Mouse (Mus musculus) liver, postnatal 0 days (tissue): ENCODE data around the gene Clrn1. TPM values are rescaled to one million over a fixed set of nuclear protein-coding genes. Genes with fewer than 3 reads are reported as not detected.

Source experiments
- ATAC-seq: fragments of 200-750 bp; cut with Nextera tagmentation; 2 replicates; pipeline ENCODE4 v1.8.0; 2017; ENCODE audit warnings: mild to moderate bottlenecking, moderate library complexity
- DNase-seq: peaks from one replicate; pipeline ENCODE4 v3.0.0-alpha.2; 2016
- H3K27ac ChIP-seq: fragments of 300-500 bp; sonication (generic); 2 replicates; pipeline ENCODE4 v1.5.1; 2014; ENCODE audit warnings: antibody characterized with exemption, moderate library complexity, mild to moderate bottlenecking, low read depth
- H3K27me3 ChIP-seq: fragments of 300-500 bp; sonication (generic); 2 replicates; pipeline ENCODE4 v1.6.1; 2014; ENCODE audit warnings: low read length, control low read depth, mixed read lengths; ENCODE audit not compliant: insufficient read depth
- H3K36me3 ChIP-seq: fragments of 300-500 bp; sonication (generic); replicated peaks from 2 replicates; pipeline ENCODE4 v1.6.1; 2014; ENCODE audit warnings: mild to moderate bottlenecking, control low read depth, low read length, moderate library complexity, mixed read lengths; ENCODE audit not compliant: insufficient read depth
- H3K4me1 ChIP-seq: fragments of 300-500 bp; sonication (generic); 2 replicates; pipeline ENCODE4 v1.6.1; 2014; ENCODE audit warnings: antibody characterized with exemption, mild to moderate bottlenecking, control low read depth; ENCODE audit not compliant: insufficient read depth
- H3K4me2 ChIP-seq: fragments of 300-500 bp; sonication (generic); 2 replicates; pipeline ENCODE4 v1.6.1; 2014; ENCODE audit warnings: low read depth, mild to moderate bottlenecking, low read length, moderate library complexity, mixed read lengths
- H3K4me3 ChIP-seq: fragments of 300-500 bp; sonication (generic); 2 replicates; pipeline ENCODE4 v1.5.1; 2014; ENCODE audit warnings: low read depth, low read length
- H3K9ac ChIP-seq: fragments of 300-500 bp; sonication (generic); replicated peaks from 2 replicates; pipeline ENCODE4 v1.6.1; 2014; ENCODE audit warnings: mild to moderate bottlenecking, moderate library complexity
- H3K9me3 ChIP-seq: fragments of 300-500 bp; sonication (generic); 2 replicates; pipeline ENCODE4 v1.6.1; 2016; ENCODE audit warnings: mild to moderate bottlenecking, control low read depth, low read length, mixed read lengths
- CTCF ChIP-seq: sonication (generic); IDR thresholded peaks from 2 replicates; pipeline ENCODE4 v1.5.1; 2016; ENCODE audit warnings: antibody characterized with exemption, low read depth
- EP300 ChIP-seq: IDR thresholded peaks from 2 replicates; pipeline ENCODE4 v1.6.1; 2016; ENCODE audit warnings: antibody characterized with exemption, low read depth, mild to moderate bottlenecking
- WGBS: fragments of 180-500 bp; shearing (Covaris S2); extraction: QIAGEN DNeasy Blood & Tissue Kit; methylation state at CpG from one replicate; pipeline ENCODE4 v1.1.7; 2014; ENCODE audit not compliant: insufficient replicate concordance; 5-methylcytosine and 5-hydroxymethylcytosine counted together
- polyA plus RNA-seq: library from polyadenylated mRNA; unstranded; fragments of >200 nt; fragmentation: Nextera tagmentation; extraction: Ambion mirVana; gene quantifications from 2 replicates; pipeline ENCODE4 v1.2.1, GENCODE M21; 2015

The Clrn1 gene
- polyA plus RNA-seq, 1 experiment from 2014 or later = not detected

- WGBS = 69% methylated on average over 4 of the region's 4 CpGs
- no peak overlapping the region for H3K4me2 ChIP-seq
Measured at GRCm38 (mm10) chr3:58826266-58826665, 58.9 kb downstream of the Clrn1 start.

DNA sequence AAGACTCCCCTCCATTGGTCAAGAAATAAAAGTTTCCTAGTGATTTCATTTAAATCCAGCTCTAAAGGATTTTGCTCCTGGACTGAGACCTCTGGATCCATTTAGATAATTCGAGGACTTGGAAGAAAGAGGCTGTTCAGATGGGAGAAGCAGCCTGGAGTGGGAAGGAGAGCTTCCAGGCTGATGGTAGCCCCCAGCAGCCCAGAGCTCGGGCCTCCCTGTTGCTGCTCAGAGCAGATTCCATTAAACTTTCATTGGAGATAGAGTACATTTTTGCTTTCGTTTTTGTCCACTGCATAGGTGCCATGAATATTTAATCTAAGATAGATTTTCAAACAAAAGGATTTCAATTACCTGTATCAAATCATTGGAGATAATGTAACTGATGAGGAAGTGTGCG is 62.9 kb downstream of the Clrn1 start, which contains the start of gene Mindy4b-ps:
TSS of gene Mindy4b-ps (minus strand) at position 101 of the 400 bp plus-strand sequence.
- no peaks in the 10 kb centered on the region for H3K36me3 ChIP-seq
- ATAC-seq = no peak
- no peak for DNase-seq
- H3K4me3 ChIP-seq = no peak within 1 kb of the TSS
- TF ChIP-seq CTCF (no peak), EP300 (no peak)
- no peaks in the 10 kb centered on the region for H3K4me1 ChIP-seq
- no peaks in the 10 kb centered on the region for H3K9me3 ChIP-seq
- H3K27ac ChIP-seq = no peak within 1 kb of the TSS
- 54% methylated on average over 4 of the region's 4 CpGs for WGBS
- H3K9ac ChIP-seq = no peak within 1 kb of the TSS
- no peak within 1 kb of the TSS for H3K4me2 ChIP-seq
- no peaks in the 10 kb centered on the region for H3K27me3 ChIP-seq

More at GRCm38 (mm10) chr3:58826266-58826665, 58.9 kb downstream of the Clrn1 start:
- H3K9ac ChIP-seq = no peak overlapping the region
- H3K4me1 ChIP-seq = no peaks in the 10 kb centered on the region
- ATAC-seq (no peak), DNase-seq (no peak)
- H3K4me3 ChIP-seq = no peak overlapping the region
- no peaks in the 10 kb centered on the region for H3K27me3 ChIP-seq
- no peak overlapping the region for H3K27ac ChIP-seq
- no peaks in the 10 kb centered on the region for H3K36me3 ChIP-seq
- no peaks in the 10 kb centered on the region for H3K9me3 ChIP-seq
- TF ChIP-seq EP300 = no peak
- no peak for TF ChIP-seq CTCF

GRCm38 (mm10) chr3:58817337-58817736 is 67.8 kb downstream of the Clrn1 start:
- Histone ChIP-seq H3K9me3 (no peaks in the 10 kb centered on the region), H3K27ac (no peak overlapping the region), H3K27me3 (no peaks in the 10 kb centered on the region), H3K36me3 (no peaks in the 10 kb centered on the region), H3K4me1 (no peaks in the 10 kb centered on the region), H3K4me2 (no peak overlapping the region), H3K9ac (no peak overlapping the region), H3K4me3 (no peak overlapping the region)
- no peak for TF ChIP-seq CTCF
- no peak for ATAC-seq
- 48% methylated on average over 6 of the region's 6 CpGs for WGBS
- DNase-seq = no peak

DNA sequence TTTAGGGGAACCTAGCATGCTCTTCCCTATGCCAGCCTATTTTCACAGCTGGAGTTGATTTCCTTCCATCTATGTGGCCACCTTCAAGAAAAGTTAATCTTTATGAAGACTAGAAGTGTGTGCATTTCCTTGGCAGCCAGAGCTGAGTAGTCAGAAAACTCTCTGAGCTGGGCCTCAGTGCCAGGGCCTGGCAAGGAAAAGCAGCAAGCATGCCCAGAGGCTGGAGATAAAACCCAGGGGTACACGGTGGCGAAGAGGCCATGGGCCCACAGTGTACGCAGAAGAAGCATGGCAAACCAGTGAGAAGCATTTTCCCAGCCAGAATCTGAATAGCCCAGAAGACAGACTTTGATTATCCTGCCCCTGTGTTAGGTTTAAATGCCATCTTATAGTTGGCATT is 70.9 kb downstream of the Clrn1 start:
- Histone ChIP-seq H3K36me3 (no peaks in the 10 kb centered on the region), H3K4me2 (no peak overlapping the region), H3K27ac (no peak overlapping the region), H3K4me3 (no peak overlapping the region), H3K9ac (no peak overlapping the region), H3K9me3 (no peaks in the 10 kb centered on the region), H3K27me3 (no peaks in the 10 kb centered on the region), H3K4me1 (no peaks in the 10 kb centered on the region)
- TF ChIP-seq EP300 (no peak), CTCF (no peak)
- DNase-seq (no peak), ATAC-seq (no peak)
- 92% methylated on average over 3 of the region's 3 CpGs for WGBS

DNA sequence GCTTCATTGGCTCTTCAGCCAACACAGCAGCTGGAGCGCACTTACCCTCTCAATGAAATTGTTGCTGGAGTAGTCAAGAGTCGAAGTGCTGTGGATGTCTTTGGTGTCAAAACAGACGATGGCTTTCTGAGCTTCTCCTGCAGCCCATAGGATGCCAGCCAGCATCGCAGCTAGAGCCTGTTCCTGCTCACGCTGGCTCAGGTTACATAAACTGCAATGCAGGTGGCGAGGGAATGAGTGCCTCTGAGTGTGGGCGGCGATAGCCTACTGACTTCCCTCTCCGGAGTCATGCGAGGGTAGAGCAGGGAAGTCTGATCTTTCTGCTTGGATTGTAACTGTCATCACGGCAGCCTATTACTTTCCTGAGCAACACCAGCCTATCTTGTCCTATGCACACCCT is 74.8 kb downstream of the Clrn1 start:
- Histone ChIP-seq H3K9ac (no peak overlapping the region), H3K9me3 (no peaks in the 10 kb centered on the region), H3K36me3 (no peaks in the 10 kb centered on the region), H3K4me2 (no peak overlapping the region), H3K4me1 (no peaks in the 10 kb centered on the region), H3K27me3 (no peaks in the 10 kb centered on the region), H3K27ac (no peak overlapping the region), H3K4me3 (no peak overlapping the region)
- DNase-seq = no peak
- TF ChIP-seq CTCF = no peak
- no peak for ATAC-seq
- 47% methylated on average over 11 of the region's 11 CpGs for WGBS

DNA sequence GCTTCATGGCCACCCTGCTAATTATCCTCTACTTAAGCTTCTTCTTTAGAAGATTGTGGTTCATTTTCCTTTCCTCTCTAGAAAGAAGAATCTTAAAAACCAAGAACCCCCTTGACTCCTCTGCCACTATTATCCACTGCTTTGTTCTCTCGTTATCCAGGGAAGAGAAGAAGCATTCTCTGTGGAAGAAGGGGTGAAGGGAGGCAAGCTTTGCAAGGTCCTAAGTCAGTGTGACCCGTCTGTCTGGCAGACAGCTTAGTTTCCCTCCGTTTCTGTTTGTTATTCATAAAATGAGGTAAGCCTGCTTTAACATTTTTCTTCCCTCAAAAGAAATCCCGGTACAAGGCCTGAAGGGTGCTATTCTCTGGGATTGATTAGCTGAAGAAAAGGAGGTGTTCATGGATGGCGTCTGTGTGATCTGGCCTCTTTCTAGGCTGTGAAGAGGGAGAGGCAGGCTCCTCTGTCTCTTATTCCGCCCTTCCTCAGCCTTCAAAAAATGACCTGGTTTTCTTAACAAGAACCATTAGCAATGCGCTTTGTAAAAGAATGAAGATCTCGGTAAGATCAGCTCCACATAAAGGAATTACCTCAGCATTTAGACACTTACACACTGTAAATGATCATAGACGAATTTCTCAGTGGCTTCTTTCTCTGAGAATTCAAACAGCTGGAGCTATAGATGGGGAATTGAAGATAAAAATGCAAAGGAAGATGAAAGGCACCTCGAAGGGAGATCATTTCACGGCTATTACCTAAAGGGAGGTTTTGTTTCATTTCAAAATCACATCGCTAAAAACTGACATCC is 75.8 kb downstream of the Clrn1 start:
- TF ChIP-seq CTCF (no peak), EP300 (no peak)
- Histone ChIP-seq H3K27ac (no peak overlapping the region), H3K9me3 (no peaks in the 10 kb centered on the region), H3K27me3 (no peaks in the 10 kb centered on the region), H3K36me3 (no peaks in the 10 kb centered on the region), H3K9ac (no peak overlapping the region), H3K4me3 (no peak overlapping the region), H3K4me2 (no peak overlapping the region), H3K4me1 (no peaks in the 10 kb centered on the region)
- DNase-seq (no peak), ATAC-seq (no peak)
- 66% methylated on average over 12 of the region's 12 CpGs for WGBS
